Mouse (Mus musculus) ES-Bruce4 (cell line): Measurements from ENCODE around the gene H2-M10.4.

Source experiments
- CTCF ChIP-seq: IDR thresholded peaks from one replicate; pipeline ENCODE4 v1.8.1; 2011; ENCODE audit warnings: low read depth, low read length
- EP300 ChIP-seq: IDR thresholded peaks from 2 replicates; pipeline ENCODE4 v1.6.1; 2011; ENCODE audit warnings: low read depth, low read length; ENCODE audit not compliant: insufficient read depth
- POLR2A ChIP-seq: IDR thresholded peaks from one replicate; pipeline ENCODE4 v1.8.1; 2011; ENCODE audit warnings: low read length; ENCODE audit not compliant: insufficient read depth

GRCm38 (mm10) chr17:36462234-36462633 is at the start of gene H2-M10.4:
- TF ChIP-seq POLR2A = no peak
- TF ChIP-seq CTCF = no peak
- TF ChIP-seq EP300 = no peak
